Mouse (Mus musculus) G1E (cell line): Measurements from ENCODE around the gene Adgre5.

Source experiments
- CTCF ChIP-seq: IDR thresholded peaks from 2 replicates; pipeline ENCODE4 v1.5.1; 2012; ENCODE audit warnings: low read depth, low read length, inconsistent platforms, mixed read lengths
- GATA1 ChIP-seq: IDR thresholded peaks from 2 replicates; pipeline ENCODE4 v1.6.1; 2012; ENCODE audit warnings: borderline replicate concordance, low read length, inconsistent platforms, mixed read lengths
- GATA2 ChIP-seq: IDR thresholded peaks from 2 replicates; pipeline ENCODE4 v1.6.1; 2012; ENCODE audit warnings: low read depth, low read length, inconsistent platforms, borderline replicate concordance
- POLR2AphosphoS5 ChIP-seq: IDR thresholded peaks from 2 replicates; pipeline ENCODE4 v1.6.1; 2012; ENCODE audit warnings: low read depth, low read length, inconsistent platforms; ENCODE audit not compliant: insufficient replicate concordance
- TAL1 ChIP-seq: conservative IDR thresholded peaks from 2 replicates; pipeline ENCODE4 v1.6.1; 2012; ENCODE audit warnings: low read depth, low read length, inconsistent platforms, mixed read lengths

DNA sequence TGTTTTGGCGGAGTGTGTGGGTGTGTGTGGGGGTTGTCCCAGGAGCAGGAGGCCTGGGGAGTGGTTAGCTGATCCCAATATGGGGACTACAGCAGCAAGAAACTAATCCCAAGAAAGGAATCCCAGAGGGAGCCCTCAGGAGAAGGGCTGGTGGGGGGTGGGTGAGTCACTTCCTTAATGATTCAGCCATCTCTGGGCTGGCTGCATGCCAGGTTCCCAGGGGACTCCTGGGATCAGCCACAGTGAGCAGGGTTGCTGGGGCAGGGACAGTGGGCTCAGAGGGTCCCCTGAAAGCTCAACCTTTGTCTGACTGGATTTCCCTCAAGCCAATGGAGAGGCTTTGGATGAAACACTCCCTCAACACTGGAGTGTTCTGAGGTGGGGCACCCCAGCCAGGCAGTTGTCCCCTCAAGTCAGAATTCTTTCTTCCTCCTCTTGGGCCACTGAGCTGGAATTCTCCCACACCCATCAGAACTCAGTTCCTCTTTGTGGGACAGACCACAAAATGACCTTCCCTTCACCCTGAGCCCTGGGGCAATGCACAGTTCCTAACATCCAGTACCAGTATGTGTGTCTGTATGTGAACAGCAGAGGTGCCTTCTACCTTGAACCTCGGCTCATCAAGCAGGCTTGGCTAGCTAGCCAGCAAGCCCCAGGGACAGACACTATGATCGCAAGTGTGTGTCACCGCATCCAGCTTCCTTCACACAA lies 3.1 kb downstream of the Adgre5 start:
- no peak for TF ChIP-seq CTCF
- TF ChIP-seq POLR2AphosphoS5, result no peak
- TF ChIP-seq GATA1, result no peak
- TF ChIP-seq TAL1, result no peak
- no peak for TF ChIP-seq GATA2
